Mouse (Mus musculus) megakaryocyte, embryonic 14.5 days (primary cell): ENCODE measurements around the gene Utf1.

Source experiments
- FLI1 ChIP-seq: IDR thresholded peaks from 2 replicates; pipeline ENCODE4 v1.6.1; 2012; ENCODE audit warnings: low read length, inconsistent platforms, mixed read lengths
- GATA1 ChIP-seq: IDR thresholded peaks from 3 replicates; pipeline ENCODE4 v1.6.1; 2012; ENCODE audit warnings: mixed read lengths, low read length, inconsistent platforms, borderline replicate concordance

DNA sequence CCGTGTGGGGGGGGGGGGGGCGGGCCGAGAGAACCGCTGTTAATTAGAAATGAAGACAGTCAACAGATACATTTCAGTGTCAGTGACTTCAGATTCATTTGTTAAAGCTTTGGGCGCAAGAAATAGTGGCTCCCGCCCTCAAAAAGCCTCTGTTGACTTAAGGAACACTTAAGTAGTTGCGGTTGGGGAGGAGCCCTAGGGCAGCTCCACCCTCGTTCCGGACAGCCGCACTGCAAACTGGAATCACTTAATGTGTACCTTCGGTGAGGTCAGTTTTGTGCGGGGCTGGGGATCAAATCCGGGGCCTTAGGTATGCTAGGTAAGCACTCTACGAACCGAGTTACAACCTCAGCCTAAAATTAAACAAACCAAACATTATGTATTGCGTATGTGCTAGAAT is 7.5 kb downstream of the Utf1 start:
- no peak for TF ChIP-seq FLI1
- no peak for TF ChIP-seq GATA1
